In the genomic region with DNA sequence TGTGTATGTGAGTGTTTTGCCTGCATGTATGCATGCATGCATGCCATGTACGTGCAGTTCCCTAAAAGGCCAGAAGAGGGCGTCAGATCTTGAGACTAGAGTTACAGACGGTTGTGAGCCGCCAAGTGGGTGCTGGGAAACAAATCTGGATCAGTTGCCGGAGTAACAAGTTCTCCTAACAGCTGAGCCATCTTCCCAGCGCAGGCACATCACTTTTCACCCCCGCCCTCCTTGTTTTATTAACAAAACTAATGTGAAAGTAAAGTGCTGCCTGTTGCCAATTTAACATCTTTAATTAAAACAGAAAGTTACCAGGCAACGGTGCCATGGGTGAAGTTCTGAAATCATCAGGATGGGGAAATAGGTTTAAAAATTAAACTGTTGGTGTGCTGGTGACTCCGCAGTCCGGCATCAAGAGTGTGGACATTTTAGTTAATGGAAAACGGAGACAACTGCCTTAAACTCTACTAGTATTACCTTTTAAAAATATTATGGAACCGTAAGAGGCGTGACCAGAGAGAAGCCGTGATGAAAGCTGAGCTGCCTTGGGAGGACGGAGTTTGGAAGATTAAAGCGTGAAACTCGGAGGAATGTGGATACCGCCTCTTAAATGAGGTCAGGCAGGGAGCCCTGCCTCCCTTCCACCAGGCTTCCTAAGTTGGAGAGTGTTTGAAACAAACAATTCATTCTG, we compare ENCODE assay signal across 8 mouse cellular contexts.
DNase-seq lines count a peak whose midpoint lies in the region; ATAC-seq and TF ChIP-seq lines count a peak whose summit lies in the region.
"Had no signal": no experiment of that assay in that cellular context is flagged by ENCODE, and none has a peak within 500 bp of the region (broad histone marks: within the 10 kb centered on the region; RNA-seq: fewer than 3 reads in every experiment).

No protein-coding gene starts in this region.

- no peaks in the 10 kb centered on the region for H3K27me3 ChIP-seq in embryonic facial prominence, embryonic 15.5 days
- H3K27me3 ChIP-seq in liver, postnatal 0 days (ENCODE audit: insufficient read depth, low read length): no peaks in the 10 kb centered on the region
- H3K27me3 ChIP-seq: embryonic facial prominence, embryonic 12.5 days had no signal

- H3K4me1 ChIP-seq in embryonic facial prominence, embryonic 15.5 days: 0 out of 2 replicates have a peak, but pooled peaks cover 4% of the 10 kb centered on the region
- no peaks in the 10 kb centered on the region for H3K4me1 ChIP-seq in liver, postnatal 0 days (ENCODE audit: insufficient read depth)
- H3K4me1 ChIP-seq: embryonic facial prominence, embryonic 12.5 days had no signal

- H3K27ac ChIP-seq in embryonic facial prominence, embryonic 15.5 days (replicated peaks): peak overlapping the region; percentile 6; the same call in 1 of the 2 replicates
- H3K27ac ChIP-seq in liver, postnatal 0 days (ENCODE audit: low read depth): no peak overlapping the region

- TF ChIP-seq EP300 in liver, postnatal 0 days (IDR thresholded peaks at IDR 0.05; ENCODE audit: low read depth): no peak

- H3K4me2 ChIP-seq in embryonic facial prominence, embryonic 15.5 days (replicated peaks): 0 out of 2 replicates have a peak overlapping the region, but pooled peaks have one; percentile 5
- no peak overlapping the region for H3K4me2 ChIP-seq in liver, postnatal 0 days (ENCODE audit: low read depth, low read length)
- H3K4me2 ChIP-seq: embryonic facial prominence, embryonic 12.5 days had no signal

- no peak overlapping the region for H3K4me3 ChIP-seq in embryonic facial prominence, embryonic 15.5 days (replicated peaks)
- no peak overlapping the region for H3K4me3 ChIP-seq in liver, postnatal 0 days (ENCODE audit: low read depth, low read length)
- H3K4me3 ChIP-seq: embryonic facial prominence, embryonic 12.5 days had no signal

- 46% methylated on average over 18 of the region's 18 CpGs for WGBS in embryonic facial prominence, embryonic 15.5 days
- WGBS in liver, postnatal 0 days (ENCODE audit: insufficient replicate concordance): 65% methylated on average over 18 of the region's 18 CpGs

- H3K9ac ChIP-seq in embryonic facial prominence, embryonic 15.5 days: no peak overlapping the region
- H3K9ac ChIP-seq in liver, postnatal 0 days (replicated peaks): no peak overlapping the region
- H3K9ac ChIP-seq: embryonic facial prominence, embryonic 12.5 days had no signal

- peak; percentile 37 for TF ChIP-seq CTCF in liver, postnatal 0 days (IDR thresholded peaks at IDR 0.05; ENCODE audit: low read depth)

- ATAC-seq in embryonic facial prominence, embryonic 15.5 days (ENCODE audit: insufficient number of reproducible peaks, low FRiP score, low TSS enrichment, low read depth): peak; percentile 79
- ATAC-seq in liver, postnatal 0 days: 0 out of 2 replicates have a peak, but pooled peaks have one; percentile 17

- H3K36me3 ChIP-seq in embryonic facial prominence, embryonic 15.5 days: no peaks in the 10 kb centered on the region
- no peaks in the 10 kb centered on the region for H3K36me3 ChIP-seq in liver, postnatal 0 days (replicated peaks; ENCODE audit: insufficient read depth, low read length)
- H3K36me3 ChIP-seq: embryonic facial prominence, embryonic 12.5 days had no signal

- no peaks in the 10 kb centered on the region for H3K9me3 ChIP-seq in embryonic facial prominence, embryonic 15.5 days (replicated peaks)
- H3K9me3 ChIP-seq in liver, postnatal 0 days (ENCODE audit: low read length): no peaks in the 10 kb centered on the region

- DNase-seq in urinary bladder, postnatal 14 days (ENCODE audit: low spot score): peak; percentile 10
- no peak for DNase-seq in urinary bladder, adult 18-20 months (ENCODE audit: low spot score in 2 of 2)
- DNase-seq in liver, postnatal 0 days: no peak
- DNase-seq in frontal cortex, postnatal 14 days (ENCODE audit: low spot score in 2 of 2): no peak
- no peak for DNase-seq in MN1 (ENCODE audit: low spot score)
- no peak for DNase-seq in thymus, adult 18-20 months
